Comparison of ENCODE assay signal across 10 mouse cellular contexts in the genomic region with DNA sequence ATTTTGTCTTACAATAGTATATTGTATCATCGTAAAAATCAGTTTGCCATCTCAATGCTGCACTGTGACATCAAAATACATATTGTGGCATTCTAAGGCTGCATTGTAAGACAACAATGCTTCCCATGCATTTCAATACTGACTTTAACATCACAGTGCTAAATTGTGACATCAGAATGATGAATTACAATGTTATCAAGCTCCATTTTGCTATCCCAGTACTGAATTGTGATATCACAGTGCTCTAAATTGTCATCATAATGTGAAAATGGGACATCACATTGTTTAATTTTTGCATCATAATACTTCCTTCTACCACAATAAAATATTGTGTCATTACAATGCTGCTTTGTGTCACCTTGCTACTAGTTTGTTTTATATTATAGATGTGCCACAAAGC.
A peak's percentile ranks its signal among the peaks of the same experiment; 100 is the strongest.
DNase-seq lines count a peak whose midpoint lies in the region; ATAC-seq and TF ChIP-seq lines count a peak whose summit lies in the region.
"Had no signal": no experiment of that assay in that cellular context is flagged by ENCODE, and none has a peak within 500 bp of the region (broad histone marks: within the 10 kb centered on the region; RNA-seq: fewer than 3 reads in every experiment).

No protein-coding gene starts in this region.

- H3K4me2 ChIP-seq in heart, embryonic 16.5 days (ENCODE audit: low read depth, low read length), result peak overlapping the region; percentile 63
- peak overlapping the region; percentile 59 for H3K4me2 ChIP-seq in embryonic facial prominence, embryonic 12.5 days (replicated peaks)
- peak overlapping the region; percentile 50 for H3K4me2 ChIP-seq in hindbrain, postnatal 0 days (ENCODE audit: low read depth, low read length)
- H3K4me2 ChIP-seq in midbrain, embryonic 14.5 days (ENCODE audit: low read length), result peak overlapping the region; percentile 52

- 92% methylated on average over 1 of the region's 1 CpGs for WGBS in heart, embryonic 16.5 days
- WGBS in embryonic facial prominence, embryonic 12.5 days, result 88% methylated on average over 1 of the region's 1 CpGs
- WGBS in hindbrain, postnatal 0 days, result 69% methylated on average over 1 of the region's 1 CpGs
- 81% methylated on average over 1 of the region's 1 CpGs for WGBS in midbrain, embryonic 14.5 days

- H3K9me3 ChIP-seq in heart, embryonic 16.5 days (replicated peaks; ENCODE audit: control insufficient read depth, low read length), result no peaks in the 10 kb centered on the region
- no peaks in the 10 kb centered on the region for H3K9me3 ChIP-seq in embryonic facial prominence, embryonic 12.5 days
- H3K9me3 ChIP-seq in hindbrain, postnatal 0 days (ENCODE audit: low read length), result no peaks in the 10 kb centered on the region
- H3K9me3 ChIP-seq in midbrain, embryonic 14.5 days (ENCODE audit: control insufficient read depth, low read length), result no peaks in the 10 kb centered on the region

- no peaks in the 10 kb centered on the region for H3K27me3 ChIP-seq in heart, embryonic 16.5 days (ENCODE audit: control insufficient read depth, insufficient read depth, low read length)
- no peaks in the 10 kb centered on the region for H3K27me3 ChIP-seq in embryonic facial prominence, embryonic 12.5 days
- H3K27me3 ChIP-seq in hindbrain, postnatal 0 days (ENCODE audit: insufficient read depth, low read length), result no peaks in the 10 kb centered on the region
- H3K27me3 ChIP-seq in midbrain, embryonic 14.5 days (ENCODE audit: control insufficient read depth, insufficient read depth, low read length), result no peaks in the 10 kb centered on the region

- DNase-seq in heart, adult 11 months, result no peak
- peak; percentile 10 for DNase-seq in hindbrain, postnatal 0 days (ENCODE audit: low spot score)
- peak; percentile 52 for DNase-seq in midbrain, embryonic 14.5 days
- no peak for DNase-seq in spleen, postnatal 14 days (ENCODE audit: low spot score in 2 of 2)
- no peak for DNase-seq in testis, postnatal 14 days (ENCODE audit: low spot score)
- DNase-seq: kidney, adult 9 months had no signal

- peak overlapping the region; percentile 52 for H3K4me3 ChIP-seq in heart, embryonic 16.5 days (ENCODE audit: low read length)
- H3K4me3 ChIP-seq in embryonic facial prominence, embryonic 12.5 days, result peak overlapping the region; percentile 45
- H3K4me3 ChIP-seq in hindbrain, postnatal 0 days (ENCODE audit: low read length), result peak overlapping the region; percentile 40
- H3K4me3 ChIP-seq in midbrain, embryonic 14.5 days (replicated peaks; ENCODE audit: low read depth, low read length), result peak overlapping the region; percentile 39
- H3K4me3 ChIP-seq: erythroblast, embryonic 14.5 days had no signal

- no peaks in the 10 kb centered on the region for H3K36me3 ChIP-seq in heart, embryonic 16.5 days (ENCODE audit: control insufficient read depth, insufficient read depth)
- no peaks in the 10 kb centered on the region for H3K36me3 ChIP-seq in embryonic facial prominence, embryonic 12.5 days
- H3K36me3 ChIP-seq in hindbrain, postnatal 0 days (ENCODE audit: insufficient read depth, low read length), result no peaks in the 10 kb centered on the region
- no peaks in the 10 kb centered on the region for H3K36me3 ChIP-seq in midbrain, embryonic 14.5 days (ENCODE audit: control insufficient read depth, insufficient read depth, low read length)

- no peak for ATAC-seq in heart, embryonic 16.5 days (replicated peaks; ENCODE audit: extremely low read depth, insufficient read depth, low FRiP score)
- ATAC-seq in embryonic facial prominence, embryonic 12.5 days (ENCODE audit: insufficient number of reproducible peaks, insufficient read depth, low FRiP score, low TSS enrichment), result no peak
- ATAC-seq in hindbrain, postnatal 0 days, result no peak
- ATAC-seq in midbrain, embryonic 14.5 days (ENCODE audit: low FRiP score, low TSS enrichment), result peak; percentile 18; the same call in 1 of the 2 replicates
- no peak for ATAC-seq in activated CD4-positive, CD25-positive, alpha-beta regulatory T cell, adult 4 months

- no peak overlapping the region; the same call in 1 of the 2 replicates for H3K9ac ChIP-seq in heart, embryonic 16.5 days (ENCODE audit: low read length)
- H3K9ac ChIP-seq in embryonic facial prominence, embryonic 12.5 days, result no peak overlapping the region
- H3K9ac ChIP-seq in hindbrain, postnatal 0 days (replicated peaks; ENCODE audit: low read length), result peak overlapping the region; percentile 54; the same call in 1 of the 2 replicates
- H3K9ac ChIP-seq in midbrain, embryonic 14.5 days (replicated peaks; ENCODE audit: low read length), result peak overlapping the region; percentile 63

- no peaks in the 10 kb centered on the region for H3K4me1 ChIP-seq in heart, embryonic 16.5 days (ENCODE audit: control insufficient read depth, insufficient read depth, low read length)
- no peaks in the 10 kb centered on the region for H3K4me1 ChIP-seq in embryonic facial prominence, embryonic 12.5 days
- no peaks in the 10 kb centered on the region for H3K4me1 ChIP-seq in hindbrain, postnatal 0 days (ENCODE audit: insufficient read depth, low read length)
- H3K4me1 ChIP-seq in midbrain, embryonic 14.5 days (ENCODE audit: control insufficient read depth, insufficient read depth, low read length), result no peaks in the 10 kb centered on the region

- no peak for TF ChIP-seq CTCF in hindbrain, postnatal 0 days (IDR thresholded peaks at IDR 0.05; ENCODE audit: low read depth)

- H3K27ac ChIP-seq in heart, embryonic 16.5 days (ENCODE audit: low read length), result no peak overlapping the region
- H3K27ac ChIP-seq in embryonic facial prominence, embryonic 12.5 days, result no peak overlapping the region
- H3K27ac ChIP-seq in hindbrain, postnatal 0 days, result peak overlapping the region; percentile 74; the same call in 1 of the 2 replicates
- H3K27ac ChIP-seq in midbrain, embryonic 14.5 days (replicated peaks; ENCODE audit: low read depth, low read length), result peak overlapping the region; percentile 78

Comparison
In these comparisons a context has a peak if more than half of its experiments do, and no peak if none do; other contexts are left out.
1. H3K27ac ChIP-seq: peak in hindbrain, postnatal 0 days (single experiment) and midbrain, embryonic 14.5 days (single experiment); none in heart, embryonic 16.5 days (single experiment) and embryonic facial prominence, embryonic 12.5 days (single experiment).
2. H3K9ac ChIP-seq: peak in hindbrain, postnatal 0 days (single experiment) and midbrain, embryonic 14.5 days (single experiment); none in heart, embryonic 16.5 days (single experiment) and embryonic facial prominence, embryonic 12.5 days (single experiment).
3. DNase-seq: peak in hindbrain, postnatal 0 days (single experiment) and midbrain, embryonic 14.5 days (single experiment); none in heart, adult 11 months (single experiment), spleen, postnatal 14 days (0 of 2) and testis, postnatal 14 days (single experiment).
4. Peak in every context shown above with its lines, with median percentiles within 50 percentile points of each other: H3K4me2 ChIP-seq and H3K4me3 ChIP-seq.